Mouse (Mus musculus) spleen, postnatal 10 days (tissue): ENCODE measurements around the gene Zfp800.
A peak's percentile ranks its signal among the peaks of the same experiment; 100 is the strongest.

Source experiments
- DNase-seq, 2 experiments: peaks; one replicate each; pipeline ENCODE4 v3.0.0; 2021 to 2022; ENCODE audit warnings: low spot score in 2 of 2

The Zfp800 gene

GRCm38 (mm10) chr6:28312067-28312466 is 85.7 kb downstream of the Zfp800 start:
- DNase-seq: no peak

GRCm38 (mm10) chr6:28309692-28310091 is 88.1 kb downstream of the Zfp800 start:
- no peak for DNase-seq

- no peak for DNase-seq
Observed at GRCm38 (mm10) chr6:28308929-28309328, 88.9 kb downstream of the Zfp800 start.

GRCm38 (mm10) chr6:28306702-28307101 is 91.1 kb downstream of the Zfp800 start:
- no peak for DNase-seq

GRCm38 (mm10) chr6:28296306-28296705 is 101.5 kb downstream of the Zfp800 start:
- no peak for DNase-seq

- no peak for DNase-seq
Observed at GRCm38 (mm10) chr6:28295581-28295980, 102.2 kb downstream of the Zfp800 start.

- DNase-seq: no peak
Observed at GRCm38 (mm10) chr6:28292810-28293209, 105.0 kb downstream of the Zfp800 start.

- no peak for DNase-seq
Observed at GRCm38 (mm10) chr6:28279886-28280285, 117.9 kb downstream of the Zfp800 start.

- no peak for DNase-seq
Observed at GRCm38 (mm10) chr6:28262198-28262621, 135.6 kb downstream of the Zfp800 start.

- DNase-seq: peak; percentile 88 to 89
Observed at GRCm38 (mm10) chr6:28261307-28262197, 136.3 kb downstream of the Zfp800 start.

GRCm38 (mm10) chr6:28260425-28261191 is 137.2 kb downstream of the Zfp800 start:
- DNase-seq: peak; percentile 66 to 68

GRCm38 (mm10) chr6:28259750-28260149 is 138.1 kb downstream of the Zfp800 start:
- no peak for DNase-seq

- DNase-seq: no peak
Observed at GRCm38 (mm10) chr6:28258440-28258839, 139.4 kb downstream of the Zfp800 start.

- DNase-seq: no peak
Observed at GRCm38 (mm10) chr6:28257772-28258171, 140.0 kb downstream of the Zfp800 start.

GRCm38 (mm10) chr6:28252790-28253189 is 145.0 kb downstream of the Zfp800 start:
- no peak for DNase-seq

GRCm38 (mm10) chr6:28248211-28248610 is 149.6 kb downstream of the Zfp800 start:
- no peak for DNase-seq

- DNase-seq: no peak
Observed at GRCm38 (mm10) chr6:28232618-28233361, 165.0 kb downstream of the Zfp800 start.

GRCm38 (mm10) chr6:28228085-28228484 is 169.7 kb downstream of the Zfp800 start:
- DNase-seq: no peak

GRCm38 (mm10) chr6:28221017-28221416 is 176.8 kb downstream of the Zfp800 start:
- no peak for DNase-seq

- DNase-seq: no peak
Observed at GRCm38 (mm10) chr6:28218386-28218785, 179.4 kb downstream of the Zfp800 start.

GRCm38 (mm10) chr6:28215268-28215954 is 182.4 kb downstream of the Zfp800 start:
- DNase-seq: peak; percentile 80 to 83
